In the genomic region with DNA sequence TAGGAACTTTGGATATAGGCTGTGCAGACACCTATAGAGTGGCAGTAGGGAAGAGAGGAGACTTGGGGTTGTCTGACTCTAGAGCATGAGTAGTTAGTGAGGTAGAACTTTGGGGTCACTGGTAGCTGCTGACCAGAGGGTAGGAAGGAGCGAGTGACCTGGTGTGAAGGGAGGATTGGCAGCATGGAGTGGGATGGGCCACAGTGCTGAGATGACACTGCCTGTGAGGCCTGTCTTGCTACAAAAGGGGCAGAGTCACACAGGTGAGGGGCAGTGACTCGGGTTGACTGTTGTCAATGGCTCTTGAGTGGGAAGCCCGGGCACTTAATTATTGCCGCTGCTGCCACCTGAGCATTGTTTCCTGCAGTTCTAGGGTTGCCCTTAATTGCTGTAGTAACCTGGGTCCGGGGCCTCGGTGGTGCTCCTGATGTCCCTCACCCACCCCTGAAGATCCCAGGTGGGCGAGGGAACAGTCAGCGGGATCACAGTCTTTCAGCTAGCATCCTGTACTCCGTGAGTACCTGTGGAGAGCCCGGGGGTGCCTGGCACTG, we compare ENCODE assay signal across 7 mouse cellular contexts. TPM values are rescaled to one million over a fixed set of nuclear protein-coding genes. Genes with fewer than 3 reads are reported as not detected.
DNase-seq lines count a peak whose midpoint lies in the region; ATAC-seq and TF ChIP-seq lines count a peak whose summit lies in the region.

No protein-coding gene starts in this region.

- no peak for ATAC-seq in lung, embryonic 14.5 days (ENCODE audit: insufficient read depth)

- DNase-seq in lung, embryonic 14.5 days: no peak
- DNase-seq in lung, postnatal 36 days: no peak
- no peak for DNase-seq in forebrain, embryonic 10.5 days (ENCODE audit: extremely low spot score, low spot score)
- no peak for DNase-seq in limb, embryonic 10.5 days (ENCODE audit: low spot score)
- no peak for DNase-seq in layer of hippocampus, adult 11-12 months (ENCODE audit: low spot score)
- DNase-seq in layer of hippocampus, adult 8-10 months (ENCODE audit: low spot score in 2 of 2): no peak

- H3K36me3 ChIP-seq in lung, embryonic 14.5 days (ENCODE audit: insufficient read depth): peaks cover 24% of the 10 kb centered on the region
- H3K36me3 ChIP-seq in forebrain, embryonic 10.5 days (replicated peaks): peaks cover 33% of the 10 kb centered on the region
- peaks cover 31% of the 10 kb centered on the region for H3K36me3 ChIP-seq in limb, embryonic 10.5 days

- no peaks in the 10 kb centered on the region for H3K4me1 ChIP-seq in lung, embryonic 14.5 days (ENCODE audit: insufficient read depth)
- peaks cover 63% of the 10 kb centered on the region for H3K4me1 ChIP-seq in forebrain, embryonic 10.5 days
- peaks cover 41% of the 10 kb centered on the region for H3K4me1 ChIP-seq in limb, embryonic 10.5 days
- peaks cover 10% of the 10 kb centered on the region for H3K4me1 ChIP-seq in olfactory bulb, adult 2 months (ENCODE audit: control insufficient read depth, insufficient read depth, low read length)

- TF ChIP-seq CTCF in lung, embryonic 14.5 days (IDR thresholded peaks at IDR 0.05; ENCODE audit: low read depth): no peak
- no peak for TF ChIP-seq CTCF in olfactory bulb, adult 2 months (IDR thresholded peaks at IDR 0.05; ENCODE audit: insufficient read depth, low read depth, low read length)

- peak overlapping the region; percentile 97 for H3K4me2 ChIP-seq in lung, embryonic 14.5 days

- no peaks in the 10 kb centered on the region for H3K27me3 ChIP-seq in lung, embryonic 14.5 days (ENCODE audit: insufficient read depth, low read length)
- peaks cover 7% of the 10 kb centered on the region for H3K27me3 ChIP-seq in forebrain, embryonic 10.5 days (ENCODE audit: poor library complexity, severe bottlenecking)
- peaks cover 10% of the 10 kb centered on the region for H3K27me3 ChIP-seq in limb, embryonic 10.5 days (ENCODE audit: low read depth, poor library complexity, severe bottlenecking)

- H3K4me3 ChIP-seq in lung, embryonic 14.5 days (ENCODE audit: low read depth, low read length): peak overlapping the region; percentile 65
- H3K4me3 ChIP-seq in forebrain, embryonic 10.5 days: peak overlapping the region; percentile 88
- H3K4me3 ChIP-seq in limb, embryonic 10.5 days: peak overlapping the region; percentile 94
- H3K4me3 ChIP-seq in olfactory bulb, adult 2 months (ENCODE audit: insufficient read depth, low read depth, low read length): peak overlapping the region; percentile 77

- peak overlapping the region; percentile 85 for H3K9ac ChIP-seq in lung, embryonic 14.5 days

- no peak overlapping the region for H3K27ac ChIP-seq in lung, embryonic 14.5 days (ENCODE audit: low read depth)
- H3K27ac ChIP-seq in forebrain, embryonic 10.5 days: no peak overlapping the region
- no peak overlapping the region for H3K27ac ChIP-seq in limb, embryonic 10.5 days
- no peak overlapping the region for H3K27ac ChIP-seq in olfactory bulb, adult 2 months (ENCODE audit: insufficient read depth, low read depth, low read length)

- no peaks in the 10 kb centered on the region for H3K9me3 ChIP-seq in lung, embryonic 14.5 days (ENCODE audit: low read depth, low read length)
- no peaks in the 10 kb centered on the region for H3K9me3 ChIP-seq in forebrain, embryonic 10.5 days
- H3K9me3 ChIP-seq in limb, embryonic 10.5 days (replicated peaks): no peaks in the 10 kb centered on the region

- 64% methylated on average over 8 of the region's 10 CpGs for WGBS in lung, embryonic 14.5 days
- WGBS in forebrain, embryonic 10.5 days: 92% methylated on average over 10 of the region's 10 CpGs
- 87% methylated on average over 10 of the region's 10 CpGs for WGBS in limb, embryonic 10.5 days
- WGBS in olfactory bulb, adult 2 months: 48% methylated on average over 10 of the region's 10 CpGs

- TF ChIP-seq POLR2A in olfactory bulb, adult 2 months (IDR thresholded peaks at IDR 0.05; ENCODE audit: insufficient read depth, low read depth, low read length): no peak

RNA-seq across cellular contexts. Expression of gene Oaz1, which starts 1.5 kb away (rescaled TPM):
- polyA plus RNA-seq in lung, embryonic 14.5 days (2014; fragmentation: Nextera tagmentation; extraction: Ambion mirVana): 1,866 and 1,984 TPM in 2 replicates
- polyA plus RNA-seq in forebrain, embryonic 10.5 days (2016; fragmentation: Nextera tagmentation; extraction: Ambion mirVana): 2,273 and 2,281 TPM in 2 replicates
- 2,414 and 2,486 TPM in 2 replicates for polyA plus RNA-seq in limb, embryonic 10.5 days (2016; fragmentation: Nextera tagmentation; extraction: Ambion mirVana)
- 801 TPM in 1 of 2 replicates, not detected in the other for polyA plus RNA-seq in olfactory bulb, adult 2 months (2012; ENCODE audit: insufficient read depth, insufficient read length, low replicate concordance, missing spikeins)
- total RNA-seq in layer of hippocampus, adult 8-10 months (2022): 100 to 1,000 TPM; 475 to 520 (median 506) TPM

RNA-seq across cellular contexts. Expression of gene Jsrp1, which starts 14.6 kb away (rescaled TPM):
- polyA plus RNA-seq in lung, embryonic 14.5 days (2014; fragmentation: Nextera tagmentation; extraction: Ambion mirVana): 0.93 and 0.97 TPM in 2 replicates
- 0.40 and 0.65 TPM in 2 replicates for polyA plus RNA-seq in forebrain, embryonic 10.5 days (2016; fragmentation: Nextera tagmentation; extraction: Ambion mirVana)
- 0.74 and 0.80 TPM in 2 replicates for polyA plus RNA-seq in limb, embryonic 10.5 days (2016; fragmentation: Nextera tagmentation; extraction: Ambion mirVana)
- not detected in 2 replicates for polyA plus RNA-seq in olfactory bulb, adult 2 months (2012; ENCODE audit: insufficient read depth, insufficient read length, low replicate concordance, missing spikeins)
- 1 to 10 TPM in 3 of 4 experiments, under 1 TPM in 1; 0.91 to 4.7 (median 2.7) TPM for total RNA-seq in layer of hippocampus, adult 8-10 months (2022)

RNA-seq across cellular contexts. Expression of gene Lingo3, which starts 15.9 kb away (rescaled TPM):
- polyA plus RNA-seq in lung, embryonic 14.5 days (2014; fragmentation: Nextera tagmentation; extraction: Ambion mirVana): 0.05 and 0.17 TPM in 2 replicates
- 1.5 and 2.0 TPM in 2 replicates for polyA plus RNA-seq in forebrain, embryonic 10.5 days (2016; fragmentation: Nextera tagmentation; extraction: Ambion mirVana)
- 0.44 and 0.60 TPM in 2 replicates for polyA plus RNA-seq in limb, embryonic 10.5 days (2016; fragmentation: Nextera tagmentation; extraction: Ambion mirVana)
- not detected in 2 replicates for polyA plus RNA-seq in olfactory bulb, adult 2 months (2012; ENCODE audit: insufficient read depth, insufficient read length, low replicate concordance, missing spikeins)
- 10 to 100 TPM; 33.4 to 44.0 (median 40.3) TPM for total RNA-seq in layer of hippocampus, adult 8-10 months (2022)

RNA-seq across cellular contexts. Expression of gene Amh, which starts 22.9 kb away (rescaled TPM):
- polyA plus RNA-seq in lung, embryonic 14.5 days (2014; fragmentation: Nextera tagmentation; extraction: Ambion mirVana): 0.11 and 0.14 TPM in 2 replicates
- 0.09 TPM in 2 replicates for polyA plus RNA-seq in forebrain, embryonic 10.5 days (2016; fragmentation: Nextera tagmentation; extraction: Ambion mirVana)
- polyA plus RNA-seq in limb, embryonic 10.5 days (2016; fragmentation: Nextera tagmentation; extraction: Ambion mirVana): 0.09 TPM in 1 of 2 replicates, not detected in the other
- not detected in 2 replicates for polyA plus RNA-seq in olfactory bulb, adult 2 months (2012; ENCODE audit: insufficient read depth, insufficient read length, low replicate concordance, missing spikeins)
- total RNA-seq in layer of hippocampus, adult 8-10 months (2022): 1 to 10 TPM; 2.4 to 4.0 (median 3.0) TPM

RNA-seq across cellular contexts. Expression of gene Lsm7, which starts 27.1 kb away (rescaled TPM):
- 334 and 337 TPM in 2 replicates for polyA plus RNA-seq in lung, embryonic 14.5 days (2014; fragmentation: Nextera tagmentation; extraction: Ambion mirVana)
- 351 and 360 TPM in 2 replicates for polyA plus RNA-seq in forebrain, embryonic 10.5 days (2016; fragmentation: Nextera tagmentation; extraction: Ambion mirVana)
- polyA plus RNA-seq in limb, embryonic 10.5 days (2016; fragmentation: Nextera tagmentation; extraction: Ambion mirVana): 358 and 440 TPM in 2 replicates
- polyA plus RNA-seq in olfactory bulb, adult 2 months (2012; ENCODE audit: insufficient read depth, insufficient read length, low replicate concordance, missing spikeins): not detected in 2 replicates
- total RNA-seq in layer of hippocampus, adult 8-10 months (2022): 10 to 100 TPM; 42.1 to 61.3 (median 57.5) TPM
